Mouse (Mus musculus) megakaryocyte, embryonic 14.5 days (primary cell): ENCODE data around the gene Abca6. TPM values are rescaled to one million over a fixed set of nuclear protein-coding genes. Genes with fewer than 3 reads are reported as not detected.

Experiments used
- H3K27me3 ChIP-seq: replicated peaks from 2 replicates; pipeline ENCODE3; 2012; ENCODE audit warnings: inconsistent platforms
- H3K36me3 ChIP-seq: replicated peaks from 2 replicates; pipeline ENCODE3; 2012; ENCODE audit warnings: low read length, inconsistent platforms, mixed read lengths
- H3K4me1 ChIP-seq: 2 replicates; pipeline ENCODE4 v1.6.1; 2012; ENCODE audit warnings: inconsistent platforms
- H3K4me3 ChIP-seq: replicated peaks from 2 replicates; pipeline ENCODE3; 2012; ENCODE audit warnings: moderate library complexity, mild to moderate bottlenecking, inconsistent platforms
- H3K9me3 ChIP-seq: 2 replicates; pipeline ENCODE4 v1.6.1; 2012; ENCODE audit warnings: inconsistent platforms
- FLI1 ChIP-seq: IDR thresholded peaks from 2 replicates; pipeline ENCODE4 v1.6.1; 2012; ENCODE audit warnings: low read length, inconsistent platforms, mixed read lengths
- GATA1 ChIP-seq: IDR thresholded peaks from 3 replicates; pipeline ENCODE4 v1.6.1; 2012; ENCODE audit warnings: mixed read lengths, low read length, inconsistent platforms, borderline replicate concordance
- polyA plus RNA-seq: library from polyadenylated mRNA; stranded (reverse); fragments of >175 nt; gene quantifications from 2 replicates; pipeline ENCODE4 v1.2.3, GENCODE M21; 2012; ENCODE audit warnings: low replicate concordance; ENCODE audit not compliant: insufficient read depth

Gene Abca6
- polyA plus RNA-seq, 1 experiment = not detected

DNA sequence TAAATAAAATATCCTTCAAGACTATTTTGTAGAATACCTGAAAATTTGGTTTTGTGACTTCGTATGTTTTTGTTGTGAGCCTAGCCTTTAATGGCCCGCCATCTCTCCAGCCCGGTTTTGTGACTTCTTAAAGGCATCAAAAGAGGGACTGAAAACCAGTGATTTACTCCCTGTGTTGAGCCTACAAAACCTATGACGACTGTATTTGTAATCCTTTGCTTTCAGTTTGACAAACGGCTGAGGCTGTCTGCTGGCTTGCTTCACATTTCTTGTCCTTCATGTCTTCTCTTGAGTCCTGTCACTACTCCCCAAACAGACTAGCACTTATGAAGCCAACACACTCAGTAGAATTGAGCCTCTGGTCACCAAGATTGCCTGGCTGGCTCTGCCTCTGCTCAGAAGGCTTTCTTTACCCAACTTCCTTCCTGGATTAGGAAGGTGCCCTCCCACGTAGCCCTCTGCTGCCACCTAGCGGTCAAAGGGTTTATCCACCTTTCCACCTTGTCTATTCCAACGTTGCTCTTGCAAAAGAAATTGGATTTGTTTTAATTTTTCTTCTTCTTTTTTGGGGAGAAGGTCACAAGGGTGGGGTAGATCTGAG, 16.8 kb upstream of the Abca6 start:
- H3K4me3 ChIP-seq = peak overlapping the region; percentile 88
- no peak for TF ChIP-seq FLI1
- TF ChIP-seq GATA1 = no peak
- H3K27me3 ChIP-seq = peaks cover 2% of the 10 kb centered on the region

DNA sequence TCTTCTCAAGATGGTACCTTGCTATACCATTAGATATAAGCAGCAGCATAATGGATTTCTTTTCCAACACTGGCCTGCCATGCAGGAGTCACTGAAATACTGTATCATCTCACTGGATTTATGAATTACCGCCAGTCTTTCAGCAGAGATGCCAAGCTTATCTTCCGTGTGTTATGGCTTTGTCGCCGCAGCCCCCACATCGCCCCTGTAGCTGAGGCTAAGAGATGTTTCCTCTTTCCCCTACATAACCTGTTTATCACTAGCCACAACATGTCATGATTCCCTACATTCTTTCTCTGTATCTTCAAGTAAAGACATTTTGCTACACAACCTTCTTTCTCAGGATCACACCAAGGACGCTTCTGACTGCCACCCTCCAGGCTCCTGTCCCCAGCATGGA, 15.7 kb upstream of the Abca6 start:
- Histone ChIP-seq H3K36me3 (no peaks in the 10 kb centered on the region), H3K4me1 (peaks cover 21% of the 10 kb centered on the region), H3K9me3 (no peaks in the 10 kb centered on the region), H3K27me3 (peaks cover 4% of the 10 kb centered on the region), H3K4me3 (no peak overlapping the region)
- TF ChIP-seq FLI1 (no peak), GATA1 (no peak)

More for the DNA sequence above, 16.8 kb upstream of the Abca6 start:
- Histone ChIP-seq H3K9me3 (no peaks in the 10 kb centered on the region), H3K4me1 (peaks cover 23% of the 10 kb centered on the region), H3K36me3 (no peaks in the 10 kb centered on the region)

DNA sequence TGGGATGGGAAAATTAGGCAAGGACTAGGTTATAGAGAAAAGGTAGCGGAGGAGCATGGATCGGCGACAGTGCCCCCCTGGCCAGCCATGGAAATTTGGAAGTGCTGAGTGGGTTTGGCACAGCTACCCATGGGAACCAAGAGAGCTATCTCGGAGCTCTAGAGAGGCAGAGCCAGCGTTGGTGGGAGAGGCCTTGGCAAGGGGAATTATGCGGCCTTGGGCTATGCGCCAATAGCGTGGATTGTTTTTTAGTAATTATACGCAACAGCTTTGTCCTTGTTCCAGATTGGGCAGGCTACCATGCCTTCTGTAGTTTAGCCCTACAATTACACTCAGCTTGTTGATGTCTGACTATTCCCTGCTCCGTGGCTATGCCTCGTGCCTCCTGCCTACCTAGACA, 15.2 kb upstream of the Abca6 start:
- H3K4me3 ChIP-seq = no peak overlapping the region
- H3K36me3 ChIP-seq = no peaks in the 10 kb centered on the region
- no peak for TF ChIP-seq FLI1
- no peak for TF ChIP-seq GATA1
- peaks cover 4% of the 10 kb centered on the region for H3K27me3 ChIP-seq
- no peaks in the 10 kb centered on the region for H3K9me3 ChIP-seq
- peaks cover 20% of the 10 kb centered on the region for H3K4me1 ChIP-seq

DNA sequence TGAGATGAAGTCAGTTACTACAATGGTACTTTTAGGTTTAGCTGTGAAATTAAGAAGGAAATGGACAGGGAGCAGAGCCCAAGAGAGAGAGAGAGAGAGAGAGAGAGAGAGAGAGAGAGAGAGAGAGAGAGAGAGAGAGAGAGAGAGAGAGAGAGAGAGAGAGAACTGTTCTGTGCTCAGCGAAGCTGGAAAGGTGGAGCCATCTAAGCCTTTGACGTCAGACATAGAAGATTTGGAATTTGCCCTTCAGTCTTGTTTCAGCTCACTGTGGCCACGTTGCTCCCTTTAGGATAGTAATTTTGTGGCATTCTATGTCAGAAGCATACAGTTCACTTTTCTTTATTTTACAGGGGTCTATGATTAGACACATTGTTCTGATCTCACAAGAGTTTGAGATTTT, 10.3 kb upstream of the Abca6 start:
- Histone ChIP-seq H3K9me3 (peaks cover 12% of the 10 kb centered on the region), H3K36me3 (no peaks in the 10 kb centered on the region), H3K27me3 (peaks cover 4% of the 10 kb centered on the region), H3K4me1 (peaks cover 9% of the 10 kb centered on the region), H3K4me3 (no peak overlapping the region)
- no peak for TF ChIP-seq FLI1
- no peak for TF ChIP-seq GATA1

DNA sequence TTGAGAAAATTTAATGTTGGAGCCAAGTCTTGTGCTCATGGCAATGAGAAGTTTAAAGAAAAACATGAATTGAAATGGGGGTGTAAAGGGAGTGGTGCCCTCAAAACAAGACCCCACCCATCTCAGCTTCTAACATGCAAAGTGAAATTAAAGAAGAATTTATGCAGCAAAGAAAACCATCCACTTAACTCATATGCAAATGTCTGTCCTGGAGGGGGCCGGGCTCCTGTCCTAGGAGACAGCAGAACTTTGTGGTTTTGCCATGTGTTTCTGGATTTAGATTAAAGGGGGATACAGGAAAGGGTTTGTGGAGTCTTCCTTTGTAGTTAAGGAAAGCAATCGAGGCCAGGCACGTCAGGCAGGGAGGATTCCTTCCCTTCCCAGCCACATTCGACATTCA, 6.3 kb upstream of the Abca6 start:
- Histone ChIP-seq H3K9me3 (peaks cover 19% of the 10 kb centered on the region), H3K36me3 (no peaks in the 10 kb centered on the region), H3K27me3 (no peaks in the 10 kb centered on the region)

DNA sequence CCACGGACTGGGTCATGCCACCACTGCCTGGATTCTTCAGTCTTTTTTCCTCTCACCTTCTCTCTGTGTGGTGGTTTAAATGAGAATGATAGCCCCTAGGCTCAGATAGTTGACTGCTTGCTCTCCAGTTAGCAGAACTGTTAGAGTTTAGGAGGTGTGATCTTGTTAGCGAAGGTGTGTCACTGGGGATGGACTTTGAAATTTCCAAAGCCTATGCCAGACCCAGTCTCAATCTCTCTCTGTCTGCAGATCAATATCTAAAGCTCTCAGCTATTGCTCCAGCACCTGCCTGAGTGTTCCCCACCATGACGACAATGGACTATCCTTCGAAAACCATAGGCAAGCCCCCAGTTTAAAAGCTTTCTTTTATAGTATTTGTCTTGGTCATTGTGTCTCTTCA, 5.5 kb upstream of the Abca6 start:
- Histone ChIP-seq H3K27me3 (no peaks in the 10 kb centered on the region), H3K36me3 (no peaks in the 10 kb centered on the region), H3K9me3 (peaks cover 19% of the 10 kb centered on the region), H3K4me3 (no peak overlapping the region), H3K4me1 (peaks cover 5% of the 10 kb centered on the region; the same call in 1 of the 2 replicates)
- TF ChIP-seq FLI1 (no peak), GATA1 (no peak)

More for the DNA sequence above, 6.3 kb upstream of the Abca6 start:
- H3K4me3 ChIP-seq = no peak overlapping the region
- TF ChIP-seq FLI1 (no peak), GATA1 (no peak)
- peaks cover 5% of the 10 kb centered on the region; the same call in 1 of the 2 replicates for H3K4me1 ChIP-seq

DNA sequence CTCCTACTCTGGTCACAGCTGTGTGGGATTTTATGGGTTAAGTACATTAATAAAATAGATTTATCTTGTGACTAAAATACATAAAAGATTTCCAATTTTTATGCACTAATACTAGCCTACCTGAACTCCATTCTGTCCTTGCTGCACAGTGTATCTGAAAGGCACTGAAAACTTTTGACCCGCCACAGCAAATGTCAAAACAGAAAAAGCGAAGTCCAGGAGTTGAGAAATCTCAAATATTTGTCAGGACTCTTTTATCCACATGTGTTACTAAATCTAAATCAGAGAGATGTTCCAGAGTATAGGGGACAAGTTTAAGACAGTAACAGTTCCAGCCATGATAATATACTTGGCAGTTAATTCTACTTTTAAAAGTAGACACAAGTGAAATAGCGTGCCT, 680 bp upstream of the Abca6 start:
- Histone ChIP-seq H3K4me3 (no peak overlapping the region), H3K9me3 (peaks cover 13% of the 10 kb centered on the region), H3K4me1 (no peaks in the 10 kb centered on the region), H3K36me3 (no peaks in the 10 kb centered on the region), H3K27me3 (no peaks in the 10 kb centered on the region)
- TF ChIP-seq GATA1 = no peak
- no peak for TF ChIP-seq FLI1

DNA sequence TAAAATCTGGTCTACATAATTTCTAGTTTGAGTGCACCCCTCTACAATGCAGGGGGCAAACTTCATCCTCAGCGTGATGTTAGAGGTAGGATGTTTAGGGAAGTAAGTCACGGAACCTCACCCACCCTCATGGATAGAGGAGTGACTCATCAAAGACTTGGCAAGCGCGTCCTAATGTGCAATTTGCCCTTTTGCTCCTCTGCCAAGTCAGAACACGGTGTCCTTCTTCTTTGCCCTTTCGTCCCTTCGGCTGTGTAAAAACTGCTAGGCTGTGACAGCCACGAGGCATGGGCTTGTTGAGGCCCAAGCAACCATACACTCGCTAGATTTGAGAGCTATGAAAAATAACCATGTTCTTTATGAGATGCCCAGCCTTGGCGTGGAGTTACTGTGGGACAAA, 6.8 kb downstream of the Abca6 start:
- no peaks in the 10 kb centered on the region for H3K36me3 ChIP-seq
- peaks cover 18% of the 10 kb centered on the region for H3K9me3 ChIP-seq
- H3K4me1 ChIP-seq = 0 out of 2 replicates have a peak, but pooled peaks cover 3% of the 10 kb centered on the region
- H3K27me3 ChIP-seq = no peaks in the 10 kb centered on the region
- no peak for TF ChIP-seq FLI1
- no peak for TF ChIP-seq GATA1
- H3K4me3 ChIP-seq = no peak overlapping the region

DNA sequence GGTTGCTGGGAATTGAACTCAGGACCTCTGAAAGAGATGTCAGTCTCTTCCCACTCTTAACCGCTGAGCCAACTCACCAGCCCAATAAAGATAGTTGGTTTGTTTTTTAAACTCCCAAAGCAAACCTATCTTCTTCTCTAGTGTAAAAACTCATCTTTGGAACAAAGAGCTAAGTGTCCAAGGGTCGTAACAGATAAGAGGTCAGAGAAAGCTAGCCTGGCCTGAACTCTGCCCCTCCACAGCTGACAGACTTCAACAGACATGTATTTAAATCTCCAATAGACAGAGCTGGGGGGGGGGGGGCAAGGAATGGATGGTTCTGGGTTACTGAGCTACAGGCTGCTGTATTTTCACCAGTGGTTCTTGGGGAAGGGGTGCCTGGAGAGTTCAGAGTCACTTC, 14.1 kb downstream of the Abca6 start:
- 0 out of 2 replicates have a peak, but pooled peaks cover 3% of the 10 kb centered on the region for H3K4me1 ChIP-seq
- peaks cover 11% of the 10 kb centered on the region for H3K9me3 ChIP-seq
- H3K4me3 ChIP-seq = no peak overlapping the region
- H3K36me3 ChIP-seq = no peaks in the 10 kb centered on the region
- TF ChIP-seq GATA1 (no peak), FLI1 (no peak)
- H3K27me3 ChIP-seq = no peaks in the 10 kb centered on the region

DNA sequence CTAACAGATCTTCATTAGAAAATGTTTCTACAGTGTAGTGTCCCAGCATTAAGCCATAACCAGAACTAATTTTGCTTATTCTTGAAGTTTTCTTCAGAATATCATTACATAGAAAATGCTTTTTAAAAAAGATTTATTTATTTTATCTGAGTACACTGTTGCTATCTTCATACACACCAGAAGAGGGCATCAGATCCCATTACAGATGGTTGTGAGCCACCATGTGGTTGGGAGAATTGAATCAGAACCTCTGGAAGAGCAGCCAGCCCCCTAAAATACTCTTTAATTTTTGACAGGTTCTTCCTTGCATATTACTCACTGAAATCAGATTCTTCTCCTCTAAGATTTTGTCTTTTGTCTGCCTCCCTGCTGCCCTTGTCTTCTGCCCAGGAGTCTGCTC, 18.6 kb downstream of the Abca6 start:
- H3K4me3 ChIP-seq = no peak overlapping the region
- no peaks in the 10 kb centered on the region for H3K36me3 ChIP-seq
- no peaks in the 10 kb centered on the region for H3K27me3 ChIP-seq
- no peak for TF ChIP-seq FLI1
- no peak for TF ChIP-seq GATA1
- no peaks in the 10 kb centered on the region for H3K4me1 ChIP-seq
- H3K9me3 ChIP-seq = no peaks in the 10 kb centered on the region
